Mouse (Mus musculus): Measurements from ENCODE around the gene Met. TPM values are rescaled to one million over a fixed set of nuclear protein-coding genes. Genes with fewer than 3 reads are reported as not detected.
A peak's percentile ranks its signal among the peaks of the same experiment; 100 is the strongest.

Met gene
- total RNA-seq, 2 experiments from 2014 or later = 0.56 TPM; not detected in 1

DNA sequence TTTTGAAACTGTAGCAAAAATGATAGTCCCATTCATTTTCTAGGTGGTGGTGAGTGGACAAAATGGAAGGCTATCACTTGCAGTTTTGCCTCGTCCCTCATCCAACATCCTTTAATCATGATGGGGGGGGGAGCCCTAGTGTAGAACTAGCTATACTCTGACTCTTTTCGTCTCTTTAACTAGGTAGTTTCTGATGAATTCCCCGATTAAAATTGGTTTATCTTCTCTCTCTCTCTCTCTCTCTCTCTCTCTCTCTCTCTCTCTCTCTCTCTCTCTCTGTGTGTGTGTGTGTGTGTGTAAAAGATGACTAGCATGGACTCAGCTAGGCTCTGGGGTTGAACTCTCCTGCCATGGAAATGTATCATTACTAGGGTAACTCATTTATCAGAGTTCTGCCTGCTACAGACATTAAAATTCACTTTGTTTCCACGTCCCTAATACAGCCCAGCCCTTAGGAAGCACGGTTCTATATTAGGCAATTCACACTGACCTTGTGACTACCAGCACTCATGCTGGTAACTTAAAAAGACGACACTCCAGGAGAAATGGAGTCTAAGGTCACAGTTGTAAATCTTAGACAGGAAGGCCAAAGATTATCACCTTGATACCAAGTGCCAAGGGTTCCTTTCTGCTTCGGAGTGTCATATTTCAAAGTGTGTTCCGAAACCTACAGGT is 126.5 kb downstream of the Met start:
- ATAC-seq (replicated peaks; ENCODE audit: low FRiP score, low TSS enrichment, poor library complexity, severe bottlenecking) = no peak; the same call in 1 of the 2 replicates

DNA sequence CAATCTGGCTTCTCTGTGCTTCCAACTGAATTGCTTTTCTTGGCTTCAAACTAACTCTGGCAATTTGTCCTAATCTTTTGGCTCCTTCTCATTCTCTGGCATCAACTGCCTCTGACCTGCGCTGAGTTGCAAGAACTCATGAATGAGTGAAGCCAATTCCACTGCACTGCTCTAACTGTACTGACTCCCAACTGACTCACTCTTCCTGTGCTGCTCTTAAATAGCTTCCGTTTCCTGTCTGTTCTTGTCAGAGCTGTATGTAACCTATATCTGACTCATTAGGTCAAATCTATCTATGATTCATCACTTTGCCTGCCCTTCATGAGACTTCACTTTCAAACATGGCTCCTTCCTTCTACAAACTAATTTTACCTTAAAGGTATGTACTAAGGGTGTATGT is 130.4 kb downstream of the Met start:
- ATAC-seq (replicated peaks; ENCODE audit: low FRiP score, low TSS enrichment, poor library complexity, severe bottlenecking) = no peak

DNA sequence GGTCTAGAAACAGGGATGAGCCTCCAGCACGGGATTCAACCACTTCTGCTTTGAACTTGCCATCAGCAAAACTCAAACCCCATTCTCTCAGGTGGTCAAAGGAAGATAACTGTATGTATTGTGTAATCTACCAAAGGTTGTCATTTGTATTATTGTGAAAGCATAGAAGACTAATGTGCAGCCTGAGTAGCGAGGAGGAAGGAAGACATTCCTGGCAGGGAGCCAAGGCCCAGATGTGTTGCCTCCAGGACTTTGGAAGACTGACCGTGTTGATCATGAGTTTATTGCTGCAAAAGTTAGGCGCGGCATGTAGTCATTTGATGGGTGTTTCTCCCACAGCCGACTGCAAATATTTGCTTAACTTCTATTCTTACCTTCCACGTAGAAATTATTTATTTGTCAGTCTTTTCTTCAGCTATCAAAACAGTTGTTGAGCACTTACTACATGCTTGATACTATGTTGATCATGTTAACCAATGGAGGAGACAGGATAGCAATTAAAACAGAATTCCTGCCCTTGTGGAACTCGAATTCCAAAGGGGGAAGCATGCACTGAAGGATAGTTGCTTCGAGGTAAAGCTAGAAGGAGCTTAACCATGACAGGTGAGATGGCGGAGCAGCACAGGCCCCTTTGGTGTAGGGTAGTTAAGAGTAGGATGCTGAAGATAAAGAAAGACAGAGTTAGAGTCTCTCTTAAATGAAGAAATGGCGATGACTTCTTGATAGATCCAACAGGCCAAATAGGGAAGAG is 132.3 kb downstream of the Met start:
- no peak for ATAC-seq (replicated peaks; ENCODE audit: low FRiP score, low TSS enrichment, poor library complexity, severe bottlenecking)

DNA sequence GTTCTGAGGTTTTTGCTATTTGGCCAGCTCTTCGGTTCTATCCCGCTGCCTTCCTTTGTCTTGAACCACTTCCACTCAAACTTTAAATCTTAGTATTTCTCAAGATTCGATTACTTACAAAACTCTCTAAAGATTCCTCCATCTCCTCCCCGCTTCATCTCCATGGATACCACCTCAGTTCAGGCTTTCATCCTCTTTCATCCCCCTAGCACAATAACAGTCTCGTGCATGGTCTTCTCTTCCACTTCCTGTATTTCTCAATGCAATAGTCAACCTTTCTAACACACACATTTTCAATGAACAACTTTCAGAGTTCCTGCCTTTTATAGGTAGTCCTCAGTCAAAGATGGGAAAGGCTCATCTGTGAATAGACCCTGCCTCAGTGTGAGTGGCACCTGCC is 135.8 kb downstream of the Met start:
- ATAC-seq (replicated peaks; ENCODE audit: low FRiP score, low TSS enrichment, poor library complexity, severe bottlenecking) = no peak

DNA sequence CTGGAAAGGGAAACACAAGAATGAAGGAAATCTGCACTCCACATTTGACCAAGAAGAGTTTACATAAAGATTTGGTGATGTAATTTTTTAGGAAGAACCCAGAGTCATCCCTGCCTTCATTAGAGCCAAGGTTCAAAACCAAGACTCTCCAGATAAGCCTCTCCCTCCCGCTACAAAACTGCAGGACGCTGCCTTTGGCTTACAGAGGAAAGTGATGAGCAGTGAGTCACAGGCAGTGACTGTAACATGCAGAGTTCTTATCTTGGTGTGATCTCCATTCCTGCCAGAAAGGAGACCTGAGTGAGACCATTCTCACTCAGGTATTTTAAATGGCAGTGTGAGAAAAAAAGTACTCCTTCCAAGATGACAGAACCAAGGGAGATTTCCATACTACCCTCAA is 137.9 kb downstream of the Met start:
- no peak for ATAC-seq (replicated peaks; ENCODE audit: low FRiP score, low TSS enrichment, poor library complexity, severe bottlenecking)

DNA sequence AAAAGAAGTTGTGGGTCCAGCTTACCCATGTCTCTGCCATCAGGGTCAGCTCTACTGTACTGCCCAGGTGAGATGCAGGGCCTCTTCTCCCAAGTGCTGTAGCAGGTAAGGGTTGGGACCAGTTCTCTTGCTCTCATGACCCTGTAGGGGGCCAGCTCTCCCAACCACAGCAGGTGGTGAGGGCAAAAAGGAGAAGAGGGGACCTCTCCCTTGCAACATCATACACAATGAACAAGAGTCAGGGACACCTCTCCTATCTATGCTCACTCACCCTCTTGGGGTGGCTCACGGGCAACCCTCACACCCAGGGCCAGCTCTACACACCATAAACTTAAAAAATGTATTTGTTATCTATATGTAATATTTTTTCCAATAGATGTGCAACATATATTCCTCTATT is 143.3 kb downstream of the Met start:
- 0 out of 2 replicates have a peak, but pooled peaks have one; percentile 37 for ATAC-seq (replicated peaks; ENCODE audit: low FRiP score, low TSS enrichment, poor library complexity, severe bottlenecking)

DNA sequence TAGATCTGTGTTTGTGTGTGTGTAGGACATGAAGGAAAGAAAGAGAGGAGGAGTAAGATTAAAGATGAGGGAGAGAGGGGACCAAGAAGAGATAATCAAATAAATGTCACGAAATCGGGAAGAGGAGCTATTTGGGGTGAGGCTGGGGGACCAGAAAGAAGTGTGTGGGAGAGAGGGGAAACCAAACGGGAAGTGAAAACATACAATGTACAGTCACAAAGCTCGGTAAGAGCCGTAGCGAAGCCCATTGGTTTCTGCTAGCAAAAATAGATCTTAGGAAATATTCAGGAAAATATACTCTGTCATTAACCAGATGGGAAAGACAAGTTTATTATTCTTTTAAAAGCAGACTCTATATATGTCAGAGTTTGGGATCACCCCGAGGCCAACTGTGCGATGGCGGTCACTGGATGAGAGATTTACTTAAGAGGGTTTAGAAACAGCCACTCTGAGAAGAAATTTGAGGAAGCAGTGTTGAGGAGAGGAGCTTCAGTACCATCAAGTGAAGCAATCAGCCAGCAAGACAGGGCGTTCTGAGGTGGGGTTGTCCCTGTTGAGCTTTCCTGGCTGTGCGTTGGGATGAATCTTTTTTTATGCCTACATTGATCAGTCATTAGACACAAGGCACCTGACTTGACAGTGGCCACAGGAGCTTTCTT is 147.9 kb downstream of the Met start:
- ATAC-seq (replicated peaks; ENCODE audit: low FRiP score, low TSS enrichment, poor library complexity, severe bottlenecking) = no peak

DNA sequence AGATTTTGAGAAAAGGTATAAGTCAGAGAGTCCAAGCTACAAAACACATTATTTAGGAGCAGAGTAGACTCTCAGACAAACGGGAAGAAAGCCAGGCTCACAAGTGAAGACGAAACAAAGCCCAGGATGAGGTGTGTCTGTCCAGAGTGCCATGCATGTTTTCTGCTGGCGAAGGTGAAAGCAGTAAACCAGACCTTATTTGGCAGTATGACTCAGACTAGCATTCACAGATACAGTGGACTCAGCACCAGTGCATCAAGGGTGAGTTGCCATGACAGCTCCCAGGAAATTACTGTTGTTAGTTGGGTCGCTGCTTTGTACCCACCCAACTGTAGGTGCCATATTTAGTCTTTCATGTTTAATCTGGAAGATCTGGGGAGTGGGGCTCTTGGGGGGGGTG is 149.1 kb downstream of the Met start:
- no peak for ATAC-seq (replicated peaks; ENCODE audit: low FRiP score, low TSS enrichment, poor library complexity, severe bottlenecking)

DNA sequence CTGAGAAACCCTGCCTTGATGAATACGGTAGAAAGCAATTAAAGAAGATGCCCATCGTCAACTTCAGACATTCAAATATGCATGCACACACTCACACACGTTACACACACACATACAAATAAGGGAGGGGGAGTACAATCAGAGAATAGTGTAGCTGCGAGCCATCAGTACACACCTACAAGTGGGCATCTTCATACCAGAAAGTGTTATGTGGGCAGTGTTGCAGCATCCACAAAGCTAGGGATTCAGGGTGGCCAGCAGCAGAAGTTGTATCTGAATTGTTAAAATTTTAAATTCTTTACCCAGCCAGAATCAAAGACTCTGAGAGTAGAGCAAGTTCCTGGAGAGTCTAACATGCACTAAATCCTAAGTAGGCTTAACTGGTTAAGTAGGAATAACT is 157.2 kb downstream of the Met start:
- no peak for ATAC-seq (replicated peaks; ENCODE audit: low FRiP score, low TSS enrichment, poor library complexity, severe bottlenecking)

DNA sequence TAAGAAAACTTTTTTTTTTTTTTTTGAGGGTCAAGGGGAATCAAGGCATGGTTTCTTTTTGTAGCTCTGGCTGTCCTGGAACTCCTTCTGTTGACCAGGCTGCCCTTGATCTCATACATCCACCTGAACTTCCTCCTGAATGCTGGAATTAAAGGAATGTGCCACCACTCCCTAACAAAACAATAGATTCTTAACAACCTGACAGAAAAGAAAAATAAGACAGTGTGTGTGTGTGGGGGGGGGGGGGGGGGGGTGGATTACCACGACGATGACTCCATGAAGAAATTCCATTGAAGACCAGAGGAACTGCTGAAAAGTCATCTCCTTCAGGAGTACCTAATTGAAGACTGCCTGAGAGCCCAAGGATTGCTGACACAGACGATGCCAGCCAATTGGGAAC is 157.8 kb downstream of the Met start:
- ATAC-seq (replicated peaks; ENCODE audit: low FRiP score, low TSS enrichment, poor library complexity, severe bottlenecking) = no peak

Other genes with a start within 250 kb of the Met start
- not detected in 2 replicates for gene Cav2, start 182.6 kb upstream of the Met start, total RNA-seq (2014; fragmentation: Nextera tagmentation)
- 0.23 TPM in 1 of 2 replicates, not detected in the other for gene Cav2, start 182.6 kb upstream of the Met start, total RNA-seq (2017)
- not detected in 2 replicates for gene Cav1, start 157.5 kb upstream of the Met start, total RNA-seq (2014; fragmentation: Nextera tagmentation)
- gene Cav1, start 157.5 kb upstream of the Met start, total RNA-seq (2017) = not detected in 2 replicates
- gene Capza2, start 172.4 kb downstream of the Met start, total RNA-seq (2014; fragmentation: Nextera tagmentation) = 75.8 and 85.8 TPM in 2 replicates
- gene Capza2, start 172.4 kb downstream of the Met start, total RNA-seq (2017) = 190 and 260 TPM in 2 replicates
- 43.4 and 60.5 TPM in 2 replicates for gene St7, start 229.1 kb downstream of the Met start, total RNA-seq (2014; fragmentation: Nextera tagmentation)
- 38.4 and 38.6 TPM in 2 replicates for gene St7, start 229.1 kb downstream of the Met start, total RNA-seq (2017)

Measured in megakaryocyte-erythroid progenitor cell, adult 5-6 weeks (primary cell).